Mouse (Mus musculus) urinary bladder, postnatal 0 days (tissue): ENCODE results near the gene Ovgp1. TPM values are rescaled to one million over a fixed set of nuclear protein-coding genes. Genes with fewer than 3 reads are reported as not detected.

Source experiments
- polyA plus RNA-seq: library from polyadenylated mRNA; unstranded; fragments of >200 nt; fragmentation: Nextera tagmentation; extraction: Ambion mirVana; gene quantifications from 2 replicates; pipeline ENCODE4 v1.2.1, GENCODE M21; 2015

Ovgp1 gene
- polyA plus RNA-seq: 0.30 and 0.58 TPM in 2 replicates

GRCm38 (mm10) chr3:105973411-105973810 is at the start of gene Ovgp1:
Gene Ovgp1 (plus strand): TSS chr3:105973711.

DNA sequence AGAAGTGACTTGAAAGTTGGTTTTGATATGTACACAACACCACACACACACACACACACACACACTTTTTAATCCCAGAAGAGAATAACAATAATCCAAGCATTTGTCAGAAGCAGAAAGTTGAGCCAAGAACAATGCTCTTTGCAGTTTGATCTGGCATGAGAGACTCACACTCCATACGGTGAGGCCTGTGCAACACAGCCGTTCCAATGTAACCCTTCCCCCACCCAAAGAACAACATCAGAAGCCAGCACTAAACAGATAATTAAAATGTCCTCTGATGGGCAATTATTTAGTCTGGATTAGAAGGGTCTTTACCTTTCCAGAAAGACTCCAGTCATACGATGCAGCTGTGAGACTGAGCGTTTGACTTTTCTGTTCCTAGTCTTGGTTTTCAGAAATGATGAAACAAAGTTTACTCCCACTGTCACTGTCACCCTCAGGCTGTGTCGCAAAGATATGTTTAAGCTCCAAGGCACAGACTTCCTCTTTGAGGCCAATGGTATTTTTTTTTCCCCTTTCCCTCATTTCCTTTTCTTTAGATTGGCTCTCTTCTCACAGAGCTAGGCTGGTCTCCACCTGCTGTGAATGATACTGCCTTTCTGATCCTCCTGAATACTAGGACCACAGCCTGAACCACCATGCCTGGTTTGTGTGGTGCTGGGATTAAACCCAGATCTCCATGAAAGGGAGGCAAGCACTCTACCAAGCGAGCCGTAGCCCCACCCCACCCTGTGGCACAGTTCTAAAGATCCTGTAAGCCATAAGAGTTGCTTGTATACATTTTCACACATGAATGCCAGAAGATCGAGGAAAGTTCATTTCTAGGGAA is 41.1 kb upstream of the Ovgp1 start, which contains the start of gene I830077J02Rik:
Gene I830077J02Rik (minus strand): TSS at position 425 of the 832 bp plus-strand sequence.

DNA sequence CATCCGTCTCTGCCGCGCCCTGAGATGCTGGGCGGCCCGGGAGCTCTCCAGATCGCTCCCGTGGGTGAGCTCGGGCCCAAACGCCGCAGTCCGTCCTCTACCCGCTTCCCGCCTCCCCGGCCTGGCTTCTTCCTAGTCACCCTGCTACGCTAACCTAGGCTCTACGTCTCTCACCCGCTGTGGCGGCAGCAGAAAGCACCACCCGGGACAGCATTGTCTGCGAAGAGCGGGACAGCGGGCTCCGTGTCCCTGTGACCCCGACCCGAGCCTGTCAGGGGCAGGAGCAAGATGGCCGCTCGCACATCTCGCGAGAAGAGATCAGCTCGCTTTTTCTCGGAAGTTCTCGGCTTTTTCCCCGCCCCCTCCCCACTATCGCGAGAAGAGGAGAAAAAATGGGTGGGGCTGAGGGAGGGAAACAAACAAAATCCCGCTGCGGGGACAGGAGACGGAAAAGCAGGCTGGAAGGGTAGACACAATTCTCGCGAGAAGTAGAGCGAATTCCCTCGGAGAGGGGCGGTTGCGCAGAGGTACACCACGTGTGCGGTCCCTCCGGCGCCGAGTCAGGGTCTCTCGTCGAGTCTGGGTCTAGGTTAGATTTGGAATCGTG is 14.4 kb upstream of the Ovgp1 start, which contains the start of gene Wdr77:
Gene Wdr77 (plus strand): TSS at position 396 of the 607 bp plus-strand sequence.

GRCm38 (mm10) chr3:105959999-105960398 is 13.5 kb upstream of the Ovgp1 start, which contains the start of gene Atp5f1:
Gene Atp5f1 (minus strand): TSS chr3:105960099.

GRCm38 (mm10) chr3:106014546-106014945 is 41.0 kb downstream of the Ovgp1 start, which contains the start of gene Pifo:
Gene Pifo (minus strand): TSS chr3:106014646.

GRCm38 (mm10) chr3:106032781-106033180 is 59.3 kb downstream of the Ovgp1 start, which contains the start of gene Chil5:
Gene Chil5 (minus strand): TSS chr3:106032814.

Other genes starting within 250 kb of the Ovgp1 start
- 316 and 374 TPM in 2 replicates for gene Rap1a, start 172.4 kb upstream of the Ovgp1 start, polyA plus RNA-seq
- 0.23 and 0.81 TPM in 2 replicates for gene Adora3, start 102.9 kb upstream of the Ovgp1 start, polyA plus RNA-seq
- not detected in 2 replicates for gene Tmigd3, start 102.8 kb upstream of the Ovgp1 start, polyA plus RNA-seq
- gene I830077J02Rik, start 41.0 kb upstream of the Ovgp1 start, polyA plus RNA-seq: 0.37 and 0.91 TPM in 2 replicates
- gene Wdr77, start 14.3 kb upstream of the Ovgp1 start, polyA plus RNA-seq: 69.8 and 71.3 TPM in 2 replicates
- gene Atp5f1, start 13.6 kb upstream of the Ovgp1 start, polyA plus RNA-seq: 363 and 394 TPM in 2 replicates
- not detected in 2 replicates for gene Pifo, start 40.9 kb downstream of the Ovgp1 start, polyA plus RNA-seq
- gene Chil5, start 59.1 kb downstream of the Ovgp1 start, polyA plus RNA-seq: 0.17 and 0.39 TPM in 2 replicates
- gene Chia1, start 139.5 kb downstream of the Ovgp1 start, polyA plus RNA-seq: not detected in 2 replicates
- gene Chil3, start 193.9 kb downstream of the Ovgp1 start, polyA plus RNA-seq: 0.31 and 0.76 TPM in 2 replicates
- gene Chil4, start 245.8 kb downstream of the Ovgp1 start, polyA plus RNA-seq: not detected in 2 replicates